Mouse (Mus musculus) heart, embryonic 14.5 days (tissue): Measurements from ENCODE around the gene Actn1. TPM values are rescaled to one million over a fixed set of nuclear protein-coding genes. Genes with fewer than 3 reads are reported as not detected.
"Not testable (repeated sequence)": the region's sequence is repeated elsewhere in the genome, so short reads cannot be mapped to it uniquely, and the experiment has no call there.

ENCODE experiments used
- ATAC-seq: fragments of 200-750 bp; cut with Nextera tagmentation; 2 replicates; pipeline ENCODE4 v1.8.0; 2017; ENCODE audit warnings: low read depth, moderate TSS enrichment; ENCODE audit not compliant: insufficient number of reproducible peaks, insufficient read depth, low FRiP score
- H3K27ac ChIP-seq, 2 experiments: fragments of 200-500 bp in 1 of 2; fragments of 300-500 bp in 1 of 2; sonication (generic) in 1 of 2; replicated peaks in 1 of 2; 2 replicates each; pipeline ENCODE4 v1.5.1; 2012 to 2014; ENCODE audit warnings: low read depth in 2 of 2, low read length in 2 of 2, control low read depth in 1 of 2, mild to moderate bottlenecking in 1 of 2, mixed read lengths in 1 of 2; ENCODE audit not compliant: control insufficient read depth in 1 of 2, insufficient read depth in 1 of 2
- H3K27me3 ChIP-seq: fragments of 300-500 bp; sonication (generic); 2 replicates; pipeline ENCODE4 v1.6.1; 2014; ENCODE audit warnings: mild to moderate bottlenecking, low read length, control low read depth; ENCODE audit not compliant: control insufficient read depth, insufficient read depth
- H3K36me3 ChIP-seq: fragments of 300-500 bp; sonication (generic); 2 replicates; pipeline ENCODE4 v1.6.1; 2014; ENCODE audit warnings: mild to moderate bottlenecking, control low read depth, low read length, mixed read lengths; ENCODE audit not compliant: control insufficient read depth, insufficient read depth
- H3K4me1 ChIP-seq, 2 experiments: fragments of 200-500 bp in 1 of 2; fragments of 300-500 bp in 1 of 2; sonication (generic) in 1 of 2; 2 replicates each; pipeline ENCODE4 v1.6.1; 2012 to 2014; ENCODE audit warnings: low read length in 2 of 2, control low read depth in 1 of 2, mixed read lengths in 1 of 2; ENCODE audit not compliant: control insufficient read depth in 2 of 2, insufficient read depth in 2 of 2
- H3K4me2 ChIP-seq: fragments of 300-500 bp; sonication (generic); 2 replicates; pipeline ENCODE4 v1.6.1; 2014; ENCODE audit warnings: mild to moderate bottlenecking, low read length
- H3K4me3 ChIP-seq, 2 experiments: fragments of 200-500 bp in 1 of 2; fragments of 300-500 bp in 1 of 2; sonication (generic) in 1 of 2; 2 replicates each; pipeline ENCODE4 v1.5.1; 2012 to 2014; ENCODE audit warnings: low read length in 2 of 2, mild to moderate bottlenecking in 2 of 2, control low read depth in 1 of 2, low read depth in 1 of 2, moderate library complexity in 1 of 2; ENCODE audit not compliant: control insufficient read depth in 1 of 2, insufficient read depth in 1 of 2
- H3K9ac ChIP-seq: fragments of 300-500 bp; sonication (generic); 2 replicates; pipeline ENCODE4 v1.6.1; 2014; ENCODE audit warnings: mild to moderate bottlenecking, low read length
- H3K9me3 ChIP-seq: fragments of 300-500 bp; sonication (generic); 2 replicates; pipeline ENCODE4 v1.6.1; 2016; ENCODE audit warnings: low read length, control low read depth; ENCODE audit not compliant: control insufficient read depth
- WGBS: fragments of 180-500 bp; shearing (Covaris S2); extraction: QIAGEN DNeasy Blood & Tissue Kit; methylation state at CpG from one replicate; pipeline ENCODE4 v1.1.7; 2014; 5-methylcytosine and 5-hydroxymethylcytosine counted together
- polyA plus RNA-seq: library from polyadenylated mRNA; unstranded; fragments of >200 nt; fragmentation: Nextera tagmentation; extraction: Ambion mirVana; gene quantifications from 2 replicates; pipeline ENCODE4 v1.2.1, GENCODE M21; 2014

Actn1 gene
- polyA plus RNA-seq, 1 experiment from 2014 or later, result 42.7 TPM

DNA sequence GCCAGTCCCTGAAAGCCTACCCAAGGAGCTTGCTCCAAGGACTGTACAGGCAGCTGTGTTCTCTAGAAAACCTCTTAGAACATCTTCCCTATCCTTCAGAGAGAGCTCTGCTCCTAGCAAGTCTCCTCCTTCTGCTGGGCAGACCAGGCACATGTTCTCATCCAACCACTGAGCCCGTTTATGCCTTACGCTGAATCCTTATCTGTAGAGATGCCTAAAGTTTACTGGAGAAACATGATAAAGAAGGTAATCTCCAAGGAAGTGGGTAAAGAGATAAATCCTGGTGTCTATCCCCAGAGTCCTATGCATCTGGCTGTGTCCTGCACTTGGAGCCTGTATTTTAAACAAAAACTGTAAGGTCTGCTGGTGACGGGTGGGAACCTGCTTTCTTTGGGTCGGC is 30.3 kb upstream of the Actn1 start:
- 45% methylated on average over 4 of the region's 4 CpGs for WGBS
- Histone ChIP-seq H3K4me2 (no peak overlapping the region), H3K4me3 (no peak overlapping the region), H3K27ac (peak overlapping the region in 1 of 2 experiments; percentile 14; a peak in 1 of 4 replicates), H3K9ac (no peak overlapping the region), H3K9me3 (no peaks in the 10 kb centered on the region), H3K4me1 (peaks cover 9 to 15% of the 10 kb centered on the region in 2 experiments), H3K27me3 (no peaks in the 10 kb centered on the region), H3K36me3 (no peaks in the 10 kb centered on the region)
- no peak for ATAC-seq

DNA sequence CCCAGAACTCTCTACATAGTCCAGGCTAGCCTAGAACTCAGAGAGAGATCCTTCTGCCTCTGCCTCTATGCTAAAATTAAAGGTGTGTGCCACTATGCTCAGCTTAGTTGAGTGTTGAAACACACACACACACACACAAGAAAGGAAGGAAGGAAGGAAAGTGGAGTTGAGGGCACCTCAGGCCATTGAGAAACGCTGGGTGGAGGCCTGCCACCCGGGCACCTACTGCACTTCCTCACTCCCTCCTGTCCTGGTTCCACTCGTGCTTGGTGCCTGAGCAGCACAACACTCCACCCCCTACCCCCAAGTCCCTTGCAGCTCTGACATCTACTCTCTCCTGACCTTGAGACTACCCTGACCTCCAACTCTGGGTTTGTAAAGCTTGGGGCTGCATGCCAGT is 29.6 kb upstream of the Actn1 start:
- no peak overlapping the region for H3K27ac ChIP-seq
- H3K9ac ChIP-seq, result no peak overlapping the region
- ATAC-seq, result no peak
- no peaks in the 10 kb centered on the region for H3K27me3 ChIP-seq
- peaks cover 9 to 15% of the 10 kb centered on the region in 2 experiments for H3K4me1 ChIP-seq
- WGBS, result 52% methylated on average over 3 of the region's 3 CpGs
- H3K9me3 ChIP-seq, result no peaks in the 10 kb centered on the region
- H3K4me3 ChIP-seq, result no peak overlapping the region
- no peaks in the 10 kb centered on the region for H3K36me3 ChIP-seq
- H3K4me2 ChIP-seq, result no peak overlapping the region

DNA sequence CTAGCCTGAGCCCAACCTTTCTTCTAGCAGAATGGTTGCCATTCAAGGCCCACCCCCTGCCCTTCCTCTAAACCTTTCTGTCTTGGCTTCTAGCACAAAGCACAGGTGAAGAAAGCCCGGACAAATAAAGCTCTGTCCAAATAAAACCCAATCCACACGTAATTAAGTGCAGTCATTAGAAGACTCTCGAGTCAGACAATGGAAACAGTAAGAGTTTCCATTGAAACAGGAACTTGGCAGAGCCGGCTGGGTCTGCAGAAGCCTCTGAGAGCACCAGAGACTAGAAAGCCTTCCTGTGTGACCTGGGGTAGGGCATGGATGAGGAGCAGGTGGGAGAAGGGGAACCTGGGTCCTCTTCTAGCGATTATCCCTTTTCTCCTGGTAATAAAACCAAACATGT is 25.7 kb upstream of the Actn1 start:
- no peaks in the 10 kb centered on the region for H3K9me3 ChIP-seq

DNA sequence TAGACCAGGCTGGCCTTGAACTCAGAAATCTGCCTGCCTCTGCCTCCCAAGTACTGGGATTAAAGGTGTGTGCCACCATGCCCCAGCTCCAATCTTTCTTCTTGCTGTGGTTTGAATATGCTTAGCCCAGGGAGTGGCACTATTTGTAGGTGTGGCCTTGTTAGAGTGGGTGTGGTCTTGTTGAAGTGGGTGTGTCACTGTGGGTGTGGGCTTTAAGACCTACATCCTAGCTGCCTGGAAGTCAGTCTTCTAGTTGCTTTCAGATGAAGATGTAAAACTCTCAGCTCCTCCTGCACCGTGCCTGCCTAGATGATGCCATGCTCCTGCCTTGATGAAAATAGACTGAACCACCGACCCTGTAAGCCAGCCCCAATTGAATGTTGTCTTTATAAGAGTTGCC is 24.1 kb upstream of the Actn1 start:
- H3K27me3 ChIP-seq, H3K36me3 ChIP-seq, H3K4me2 ChIP-seq, ATAC-seq, H3K9ac ChIP-seq, H3K4me3 ChIP-seq, H3K4me1 ChIP-seq, H3K27ac ChIP-seq, H3K9me3 ChIP-seq: not testable (repeated sequence)
- WGBS, result 77% methylated on average over 2 of the region's 2 CpGs

More for the DNA sequence above, 25.7 kb upstream of the Actn1 start:
- no peak overlapping the region for H3K4me2 ChIP-seq
- H3K4me1 ChIP-seq, result peaks cover 4 to 6% of the 10 kb centered on the region in 2 experiments; a peak in 1 of 4 replicates
- no peak overlapping the region for H3K4me3 ChIP-seq
- H3K36me3 ChIP-seq, result no peaks in the 10 kb centered on the region
- no peak overlapping the region for H3K9ac ChIP-seq
- H3K27ac ChIP-seq, result no peak overlapping the region
- 60% methylated on average over 5 of the region's 5 CpGs for WGBS
- H3K27me3 ChIP-seq, result no peaks in the 10 kb centered on the region
- no peak for ATAC-seq

DNA sequence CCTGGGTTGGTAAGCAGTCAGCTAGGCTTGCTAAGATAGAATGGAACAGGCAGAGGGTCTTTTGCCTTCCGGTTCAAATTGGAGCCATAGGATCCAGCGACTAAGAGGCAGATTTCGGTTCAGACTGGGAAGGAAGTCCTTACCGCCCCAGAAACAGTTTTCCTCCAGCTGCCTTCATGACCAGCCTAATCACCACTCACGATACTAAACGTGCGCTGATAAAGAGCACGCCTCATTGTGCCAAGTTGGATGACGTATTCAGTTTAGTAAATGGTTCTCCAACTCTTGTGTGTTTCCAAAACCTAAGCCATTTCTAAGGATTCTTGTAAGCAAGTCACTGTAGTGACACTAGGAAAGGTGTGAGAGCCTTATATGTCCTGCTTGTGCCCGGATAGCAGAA is 18.7 kb upstream of the Actn1 start:
- H3K36me3 ChIP-seq, result no peaks in the 10 kb centered on the region
- H3K4me1 ChIP-seq, result peaks cover 14 to 18% of the 10 kb centered on the region in 2 experiments
- no peaks in the 10 kb centered on the region for H3K9me3 ChIP-seq
- WGBS, result 39% methylated on average over 10 of the region's 10 CpGs
- no peak for ATAC-seq
- no peak overlapping the region for H3K4me3 ChIP-seq
- H3K27ac ChIP-seq, result peak overlapping the region in 1 of 2 experiments; percentile 59; a peak in 2 of 4 replicates
- H3K27me3 ChIP-seq, result no peaks in the 10 kb centered on the region
- 0 out of 2 replicates have a peak overlapping the region, but pooled peaks have one; percentile 2 for H3K4me2 ChIP-seq
- H3K9ac ChIP-seq, result no peak overlapping the region

DNA sequence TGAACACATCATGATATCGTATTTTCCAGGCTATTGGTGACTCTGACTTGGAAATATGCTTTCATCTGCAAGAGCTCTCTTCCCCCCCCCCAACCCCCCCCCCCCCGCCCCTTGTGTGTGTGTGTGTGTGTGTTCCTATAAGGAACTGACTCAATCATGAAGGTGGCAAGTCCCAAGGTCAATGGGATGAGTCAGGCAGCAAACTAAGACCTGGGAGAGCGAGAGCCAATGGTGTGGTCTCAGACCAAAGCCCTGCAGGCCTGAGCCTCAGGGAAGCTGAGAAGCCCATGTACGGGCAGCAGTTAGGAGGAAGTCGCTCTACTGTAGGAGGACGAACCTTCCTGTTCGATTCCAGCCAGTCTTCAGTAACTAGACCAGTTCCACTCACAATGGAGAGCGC is 17.3 kb upstream of the Actn1 start:
- 88% methylated on average over 7 of the region's 8 CpGs for WGBS
- Histone ChIP-seq H3K9ac (no peak overlapping the region), H3K27ac (no peak overlapping the region), H3K4me1 (peaks cover 17 to 18% of the 10 kb centered on the region in 2 experiments), H3K4me3 (no peak overlapping the region), H3K36me3 (no peaks in the 10 kb centered on the region), H3K9me3 (no peaks in the 10 kb centered on the region), H3K4me2 (no peak overlapping the region), H3K27me3 (no peaks in the 10 kb centered on the region)
- no peak for ATAC-seq

DNA sequence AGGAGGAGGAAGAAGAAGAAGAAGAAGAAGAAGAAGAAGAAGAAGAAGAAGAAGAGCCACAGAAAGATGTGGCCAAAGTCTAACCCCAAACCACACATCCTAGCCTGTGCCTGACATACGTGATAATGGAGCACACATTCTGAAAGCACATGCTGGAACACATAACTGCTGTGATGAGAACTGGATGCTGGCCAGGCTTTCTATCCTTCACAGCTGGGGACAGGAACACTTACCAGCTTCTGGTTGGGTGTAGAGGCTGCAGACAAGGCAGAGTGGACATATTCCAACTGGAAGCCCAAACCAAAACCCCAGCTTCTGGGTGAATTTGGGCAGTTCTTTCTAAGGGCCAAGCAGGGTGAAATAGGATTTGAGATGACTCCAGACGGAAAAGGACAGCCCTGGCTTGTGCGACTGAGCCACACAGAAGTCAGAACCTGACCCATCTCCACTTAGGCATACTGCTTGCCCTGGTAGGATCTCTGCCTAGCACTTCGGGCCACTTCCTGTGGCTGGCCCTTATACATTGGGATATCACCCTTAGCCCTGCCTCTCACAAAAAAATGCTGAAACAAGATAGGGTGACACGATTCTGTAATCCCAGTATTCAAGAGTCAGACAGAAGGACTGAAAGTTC is 15.1 kb upstream of the Actn1 start:
- H3K9ac ChIP-seq, result no peak overlapping the region
- H3K4me3 ChIP-seq, result no peak overlapping the region
- no peaks in the 10 kb centered on the region for H3K36me3 ChIP-seq
- H3K4me1 ChIP-seq, result peaks cover 25 to 29% of the 10 kb centered on the region in 2 experiments
- H3K4me2 ChIP-seq, result no peak overlapping the region
- H3K27me3 ChIP-seq, result no peaks in the 10 kb centered on the region
- H3K27ac ChIP-seq, result 0 out of 4 replicates have a peak overlapping the region, but pooled peaks of 1 of the 2 experiments have one; percentile 14
- 66% methylated on average over 5 of the region's 5 CpGs for WGBS
- no peak for ATAC-seq
- H3K9me3 ChIP-seq, result no peaks in the 10 kb centered on the region
